Mouse (Mus musculus): Measurements from ENCODE around the gene Dot1l. TPM values are rescaled to one million over a fixed set of nuclear protein-coding genes. Genes with fewer than 3 reads are reported as not detected.

The Dot1l gene
- polyA plus RNA-seq, 1 experiment from 2014 or later, result 9.9 TPM

DNA sequence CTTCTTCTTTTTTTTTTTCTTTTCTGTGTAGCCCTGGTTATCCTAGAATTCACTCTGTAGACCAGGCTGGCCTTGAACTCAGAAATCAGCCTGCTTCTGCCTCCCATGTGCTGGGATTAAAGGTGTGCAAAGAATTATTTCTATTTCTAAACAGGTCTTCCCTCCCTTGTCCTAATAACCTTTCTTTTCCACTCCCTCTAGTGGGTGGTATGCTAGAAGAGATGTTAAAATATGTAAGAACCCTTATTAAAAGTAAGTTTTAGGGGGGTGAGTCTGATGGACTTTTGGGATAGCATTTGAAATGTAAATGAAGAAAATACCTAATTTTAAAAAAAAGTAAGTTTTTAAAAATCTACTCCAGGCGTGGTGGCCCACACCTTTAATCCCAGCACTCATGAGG, 68.3 kb downstream of the Dot1l start:
- ATAC-seq (replicated peaks; ENCODE audit: low FRiP score, low read depth), result no peak
- Histone ChIP-seq H3K36me3 (ENCODE audit: insufficient read depth, low read length) (no peaks in the 10 kb centered on the region), H3K4me3 (replicated peaks; ENCODE audit: low read depth, low read length) (no peak overlapping the region), H3K9me3 (replicated peaks; ENCODE audit: low read length) (no peaks in the 10 kb centered on the region), H3K9ac (ENCODE audit: low read depth, low read length) (no peak overlapping the region), H3K4me2 (ENCODE audit: low read length) (no peak overlapping the region), H3K4me1 (replicated peaks; ENCODE audit: insufficient read depth, low read length) (0 out of 2 replicates have a peak, but pooled peaks cover 7% of the 10 kb centered on the region), H3K27ac (no peak overlapping the region), H3K27me3 (ENCODE audit: insufficient read depth, low read length) (no peaks in the 10 kb centered on the region)
- 97% methylated on average over 1 of the region's 1 CpGs for WGBS
- peak; percentile 48 for TF ChIP-seq CTCF (IDR thresholded peaks at IDR 0.05; ENCODE audit: low read depth)
- no peak for DNase-seq (ENCODE audit: low spot score)

DNA sequence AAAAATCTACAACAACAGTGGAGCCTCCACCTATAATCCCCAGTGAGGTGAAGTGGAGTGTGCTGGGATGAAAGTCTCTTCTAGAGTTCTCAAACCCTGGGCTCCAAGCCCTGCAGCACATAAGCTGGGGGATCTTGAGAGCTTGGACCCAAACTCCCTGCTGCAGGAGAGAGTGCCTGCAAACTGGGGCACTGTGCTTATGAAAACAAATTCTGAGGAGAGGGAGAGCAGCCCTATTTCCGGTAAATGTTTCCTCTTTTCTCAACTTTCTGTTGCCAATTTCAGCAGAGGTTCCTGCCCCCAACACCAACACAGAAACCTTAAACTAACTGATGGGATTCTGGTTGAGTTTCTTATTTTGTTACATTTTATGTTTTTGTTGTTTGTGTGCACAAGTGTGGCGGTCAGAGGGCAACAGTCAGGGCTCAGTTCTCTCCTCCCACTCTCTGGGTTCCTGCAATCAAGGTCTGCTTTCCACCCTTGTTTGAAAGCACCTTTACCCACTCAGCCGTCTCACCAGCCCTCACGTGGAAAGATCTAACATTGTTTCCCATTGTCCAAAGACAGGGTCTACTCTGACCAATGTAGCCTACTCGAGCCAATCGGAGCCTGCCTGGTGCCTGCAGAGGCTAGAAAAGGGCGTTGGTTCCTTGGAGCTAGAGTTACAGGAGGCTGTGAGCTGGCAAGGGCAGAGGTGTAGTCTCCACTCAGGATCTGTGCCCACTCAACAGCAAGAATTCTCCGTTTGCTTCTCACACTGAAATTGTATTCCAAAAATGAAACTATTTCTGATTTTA, 69.0 kb downstream of the Dot1l start:
- 0 out of 2 replicates have a peak, but pooled peaks cover under 1% of the 10 kb centered on the region for H3K36me3 ChIP-seq (ENCODE audit: insufficient read depth, low read length)
- peak; percentile 22 for DNase-seq (ENCODE audit: low spot score)
- no peak overlapping the region for H3K4me3 ChIP-seq (replicated peaks; ENCODE audit: low read depth, low read length)
- no peaks in the 10 kb centered on the region for H3K27me3 ChIP-seq (ENCODE audit: insufficient read depth, low read length)
- no peak for ATAC-seq (replicated peaks; ENCODE audit: low FRiP score, low read depth)
- H3K9ac ChIP-seq (ENCODE audit: low read depth, low read length), result no peak overlapping the region
- TF ChIP-seq CTCF (IDR thresholded peaks at IDR 0.05; ENCODE audit: low read depth), result no peak
- H3K27ac ChIP-seq, result peak overlapping the region; percentile 67
- 29% methylated on average over 8 of the region's 8 CpGs for WGBS
- H3K4me2 ChIP-seq (ENCODE audit: low read length), result no peak overlapping the region
- 0 out of 2 replicates have a peak, but pooled peaks cover 7% of the 10 kb centered on the region for H3K4me1 ChIP-seq (replicated peaks; ENCODE audit: insufficient read depth, low read length)
- no peaks in the 10 kb centered on the region for H3K9me3 ChIP-seq (replicated peaks; ENCODE audit: low read length)

DNA sequence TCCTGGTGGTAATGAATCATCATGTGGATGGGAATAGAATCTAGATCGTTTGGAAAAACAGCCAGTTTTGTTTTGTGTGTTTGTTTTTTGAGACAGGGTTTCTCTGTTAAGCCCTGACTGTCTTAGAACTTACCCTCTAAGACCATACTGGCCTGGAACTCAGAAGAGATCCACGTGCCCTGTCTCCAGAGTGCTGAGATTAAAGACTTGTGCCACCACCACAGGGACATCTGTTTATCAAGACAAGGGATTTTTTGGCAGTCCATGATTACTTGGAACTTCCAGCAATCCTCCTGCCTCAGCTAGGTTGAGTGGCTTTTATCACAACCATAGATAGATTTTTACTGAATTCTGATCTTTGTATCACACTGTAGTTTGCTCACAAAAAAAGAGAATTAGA, 69.8 kb downstream of the Dot1l start:
- no peak for ATAC-seq (replicated peaks; ENCODE audit: low FRiP score, low read depth)
- Histone ChIP-seq H3K4me2 (ENCODE audit: low read length) (no peak overlapping the region), H3K36me3 (ENCODE audit: insufficient read depth, low read length) (peaks cover 9% of the 10 kb centered on the region; the same call in 1 of the 2 replicates), H3K9ac (ENCODE audit: low read depth, low read length) (no peak overlapping the region), H3K4me3 (replicated peaks; ENCODE audit: low read depth, low read length) (no peak overlapping the region), H3K9me3 (replicated peaks; ENCODE audit: low read length) (no peaks in the 10 kb centered on the region), H3K27ac (no peak overlapping the region), H3K4me1 (replicated peaks; ENCODE audit: insufficient read depth, low read length) (0 out of 2 replicates have a peak, but pooled peaks cover 7% of the 10 kb centered on the region), H3K27me3 (ENCODE audit: insufficient read depth, low read length) (no peaks in the 10 kb centered on the region)
- WGBS, result 61% methylated on average over 2 of the region's 2 CpGs
- TF ChIP-seq CTCF (IDR thresholded peaks at IDR 0.05; ENCODE audit: low read depth), result no peak
- no peak for DNase-seq (ENCODE audit: low spot score)

DNA sequence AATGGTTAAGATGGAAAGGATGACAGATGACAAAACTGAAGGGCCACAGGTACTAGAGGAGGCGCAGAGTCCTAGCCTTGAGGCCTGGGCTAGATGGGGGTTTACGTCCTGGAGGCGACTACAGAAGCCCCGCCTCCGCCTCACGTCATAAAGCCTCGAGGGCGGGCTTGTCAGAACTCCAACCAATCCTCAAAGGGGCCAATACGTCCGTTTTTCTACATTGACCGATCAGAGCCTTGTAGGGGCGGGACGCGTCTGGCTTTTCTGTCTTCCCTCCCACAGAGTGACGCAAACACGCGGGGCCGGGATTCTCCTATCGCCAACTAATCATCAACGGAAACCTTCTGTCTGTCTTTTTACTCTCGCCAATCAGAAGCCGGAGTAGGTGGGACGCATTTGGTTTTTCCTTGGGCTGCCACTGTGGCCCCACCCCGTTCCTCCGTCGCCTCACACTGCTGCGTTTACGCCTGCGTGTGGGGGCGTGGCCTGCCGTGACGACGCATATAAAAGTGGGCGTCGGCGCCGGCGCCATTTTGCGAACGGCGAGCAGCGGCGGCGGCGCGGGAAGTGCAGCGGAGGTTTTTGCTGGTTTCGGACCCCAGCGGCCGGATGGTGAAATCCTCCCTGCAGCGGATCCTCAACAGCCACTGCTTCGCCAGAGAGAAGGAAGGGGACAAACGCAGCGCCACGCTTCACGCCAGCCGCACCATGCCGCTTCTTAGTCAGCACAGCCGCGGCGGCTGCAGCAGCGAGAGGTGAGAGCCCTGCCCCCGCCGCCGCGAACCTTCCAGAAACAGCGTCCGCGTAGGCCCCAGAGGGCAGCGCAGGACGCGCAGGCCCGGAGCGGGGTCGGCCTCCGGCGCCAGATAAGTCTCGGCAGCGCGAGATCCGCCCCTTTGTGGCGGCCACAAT, 71.4 kb downstream of the Dot1l start, which contains the start of gene Oaz1:
Gene Oaz1, plus strand, starts transcription at position 506 of the 912 bp plus-strand sequence.
- Histone ChIP-seq H3K27ac (peak within 1 kb of the TSS; percentile 93), H3K27me3 (ENCODE audit: insufficient read depth, low read length) (no peaks in the 10 kb centered on the region), H3K4me1 (replicated peaks; ENCODE audit: insufficient read depth, low read length) (0 out of 2 replicates have a peak, but pooled peaks cover 12% of the 10 kb centered on the region), H3K9me3 (replicated peaks; ENCODE audit: low read length) (no peaks in the 10 kb centered on the region), H3K36me3 (ENCODE audit: insufficient read depth, low read length) (peaks cover 15% of the 10 kb centered on the region; the same call in 1 of the 2 replicates), H3K4me2 (ENCODE audit: low read length) (peak within 1 kb of the TSS; percentile 64), H3K4me3 (replicated peaks; ENCODE audit: low read depth, low read length) (peak within 1 kb of the TSS; percentile 78), H3K9ac (ENCODE audit: low read depth, low read length) (peak within 1 kb of the TSS; percentile 95)
- peak; percentile 100 for DNase-seq (ENCODE audit: low spot score)
- no peak for TF ChIP-seq CTCF (IDR thresholded peaks at IDR 0.05; ENCODE audit: low read depth)
- peak; percentile 96 for ATAC-seq (replicated peaks; ENCODE audit: low FRiP score, low read depth)
- WGBS, result under 1% methylated on average over 74 of the region's 82 CpGs

GRCm38 (mm10) chr10:80827063-80827869, 72.3 kb downstream of the Dot1l start:
- Histone ChIP-seq H3K27me3 (ENCODE audit: insufficient read depth, low read length) (no peaks in the 10 kb centered on the region), H3K27ac (peak overlapping the region; percentile 93), H3K4me2 (ENCODE audit: low read length) (peak overlapping the region; percentile 64), H3K4me3 (replicated peaks; ENCODE audit: low read depth, low read length) (peak overlapping the region; percentile 78), H3K9me3 (replicated peaks; ENCODE audit: low read length) (no peaks in the 10 kb centered on the region), H3K4me1 (replicated peaks; ENCODE audit: insufficient read depth, low read length) (0 out of 2 replicates have a peak, but pooled peaks cover 12% of the 10 kb centered on the region), H3K9ac (ENCODE audit: low read depth, low read length) (peak overlapping the region; percentile 95), H3K36me3 (ENCODE audit: insufficient read depth, low read length) (peaks cover 15% of the 10 kb centered on the region; the same call in 1 of the 2 replicates)
- ATAC-seq (replicated peaks; ENCODE audit: low FRiP score, low read depth) (no peak), DNase-seq (ENCODE audit: low spot score) (no peak)
- WGBS, result 5% methylated on average over 29 of the region's 29 CpGs
- TF ChIP-seq CTCF (IDR thresholded peaks at IDR 0.05; ENCODE audit: low read depth), result no peak

Data from kidney, postnatal 0 days (tissue).